Mouse (Mus musculus) midbrain, postnatal 0 days (tissue): ENCODE results near the gene Prss38. TPM values are rescaled to one million over a fixed set of nuclear protein-coding genes. Genes with fewer than 3 reads are reported as not detected.
"Not testable (repeated sequence)": the region's sequence is repeated elsewhere in the genome, so short reads cannot be mapped to it uniquely, and the experiment has no call there.

ENCODE experiments used
- ATAC-seq: fragments of 200-750 bp; cut with Nextera tagmentation; 2 replicates; pipeline ENCODE4 v1.8.0; 2017; ENCODE audit warnings: moderate number of reproducible peaks, mild to moderate bottlenecking, moderate TSS enrichment, moderate library complexity; ENCODE audit not compliant: low FRiP score
- DNase-seq: peaks from one replicate; pipeline ENCODE4 v3.0.0-alpha.2; 2015; ENCODE audit warnings: low spot score
- H3K27ac ChIP-seq: fragments of 300-500 bp; sonication (generic); 2 replicates; pipeline ENCODE4 v1.5.1; 2014; ENCODE audit warnings: low read depth, mild to moderate bottlenecking, low read length, mixed read lengths
- H3K27me3 ChIP-seq: fragments of 300-500 bp; sonication (generic); 2 replicates; pipeline ENCODE4 v1.6.1; 2014; ENCODE audit warnings: low read length, control low read depth, mixed read lengths; ENCODE audit not compliant: insufficient read depth
- H3K36me3 ChIP-seq: fragments of 300-500 bp; sonication (generic); 2 replicates; pipeline ENCODE4 v1.6.1; 2014; ENCODE audit warnings: low read length, control low read depth, mixed read lengths; ENCODE audit not compliant: insufficient read depth
- H3K4me1 ChIP-seq: fragments of 300-500 bp; sonication (generic); 2 replicates; pipeline ENCODE4 v1.6.1; 2014; ENCODE audit warnings: mild to moderate bottlenecking, control low read depth, antibody characterized with exemption, low read length, mixed read lengths; ENCODE audit not compliant: insufficient read depth
- H3K4me2 ChIP-seq: fragments of 300-500 bp; sonication (generic); 2 replicates; pipeline ENCODE4 v1.6.1; 2014; ENCODE audit warnings: low read depth, mild to moderate bottlenecking, low read length, mixed read lengths; ENCODE audit not compliant: poor library complexity, severe bottlenecking
- H3K4me3 ChIP-seq: fragments of 300-500 bp; sonication (generic); 2 replicates; pipeline ENCODE4 v1.5.1; 2014; ENCODE audit warnings: low read depth, mild to moderate bottlenecking, low read length, moderate library complexity
- H3K9ac ChIP-seq: fragments of 300-500 bp; sonication (generic); replicated peaks from 2 replicates; pipeline ENCODE4 v1.6.1; 2014; ENCODE audit warnings: mild to moderate bottlenecking, low read length, moderate library complexity, mixed read lengths; ENCODE audit not compliant: poor library complexity, severe bottlenecking
- H3K9me3 ChIP-seq: fragments of 300-500 bp; sonication (generic); 2 replicates; pipeline ENCODE4 v1.6.1; 2016; ENCODE audit warnings: low read length, control low read depth
- CTCF ChIP-seq: IDR thresholded peaks from 2 replicates; pipeline ENCODE4 v1.5.1; 2016; ENCODE audit warnings: antibody characterized with exemption, mild to moderate bottlenecking
- WGBS: fragments of 180-500 bp; shearing (Covaris S2); extraction: QIAGEN DNeasy Blood & Tissue Kit; methylation state at CpG from one replicate; pipeline ENCODE4 v1.1.7; 2014; 5-methylcytosine and 5-hydroxymethylcytosine counted together
- polyA plus RNA-seq: library from polyadenylated mRNA; unstranded; fragments of >200 nt; fragmentation: Nextera tagmentation; extraction: Ambion mirVana; gene quantifications from 2 replicates; pipeline ENCODE4 v1.2.1, GENCODE M21; 2015
- total RNA-seq: library from RNA; depleted of rRNA; stranded (reverse); fragments of >200 nt; gene quantifications from 2 replicates; pipeline ENCODE4 v1.2.3, GENCODE M21; 2014

Prss38 gene
- total and polyA plus RNA-seq, 2 experiments from 2014 or later: not detected

- no peak for TF ChIP-seq CTCF
- Histone ChIP-seq H3K27me3 (no peaks in the 10 kb centered on the region), H3K9me3 (no peaks in the 10 kb centered on the region), H3K9ac (no peak overlapping the region), H3K36me3 (no peaks in the 10 kb centered on the region), H3K4me1 (no peaks in the 10 kb centered on the region), H3K4me2 (no peak overlapping the region), H3K4me3 (no peak overlapping the region), H3K27ac (no peak overlapping the region)
- DNase-seq (no peak), ATAC-seq (no peak)
- WGBS: 61% methylated on average over 4 of the region's 4 CpGs
Measured at GRCm38 (mm10) chr11:59387471-59387870, 12.0 kb upstream of the Prss38 start.

DNA sequence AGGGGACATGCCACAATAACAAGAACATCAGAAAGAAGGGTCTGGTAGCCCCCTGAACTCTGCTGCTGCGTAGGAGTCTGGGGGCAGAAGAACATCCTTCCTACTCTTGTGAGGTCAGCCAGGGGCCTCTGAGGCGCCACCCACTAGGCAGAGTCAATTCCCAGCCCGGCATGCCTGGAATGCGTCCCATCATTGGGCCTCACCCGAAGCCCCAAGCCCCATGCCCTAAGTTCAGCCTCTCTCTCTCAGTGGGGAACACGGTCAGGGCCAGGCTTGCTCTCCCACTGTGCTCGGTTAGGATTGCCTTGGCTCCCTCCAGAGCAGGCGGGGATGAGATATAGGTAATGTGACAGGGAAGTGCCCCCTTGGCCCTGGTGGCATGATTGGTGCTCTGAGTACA lies 9.7 kb upstream of the Prss38 start:
- Histone ChIP-seq H3K4me1 (no peaks in the 10 kb centered on the region), H3K9me3 (no peaks in the 10 kb centered on the region), H3K9ac (no peak overlapping the region), H3K27me3 (no peaks in the 10 kb centered on the region), H3K36me3 (no peaks in the 10 kb centered on the region), H3K27ac (no peak overlapping the region), H3K4me2 (no peak overlapping the region), H3K4me3 (no peak overlapping the region)
- TF ChIP-seq CTCF: no peak
- DNase-seq (no peak), ATAC-seq (no peak)
- WGBS: 19% methylated on average over 8 of the region's 8 CpGs

DNA sequence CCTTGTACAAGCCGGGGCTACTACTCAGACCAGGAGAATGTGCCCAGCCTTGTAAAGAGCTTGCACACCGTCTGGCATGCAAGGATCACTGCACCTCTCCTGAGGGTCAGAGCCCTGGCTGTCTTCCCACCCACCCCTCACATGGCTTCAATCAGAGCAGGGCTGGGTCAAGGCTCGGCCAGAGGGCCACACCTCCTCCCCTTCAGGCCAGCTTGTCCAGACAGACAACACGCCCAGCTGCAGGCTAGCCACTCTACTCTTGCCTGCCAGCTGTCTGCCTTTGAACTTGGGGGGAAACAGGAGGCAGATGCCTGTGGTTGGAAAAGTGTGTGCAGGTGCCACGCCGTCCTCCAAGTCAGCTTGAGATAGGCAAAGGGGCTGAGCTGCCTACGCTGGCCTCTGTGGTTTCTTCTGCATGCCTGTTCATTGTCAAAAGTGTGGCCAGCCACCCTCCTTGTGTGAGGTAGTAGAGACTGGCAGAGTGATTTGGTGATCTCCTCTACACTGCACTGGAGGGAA lies 9.0 kb upstream of the Prss38 start:
- no peak for ATAC-seq
- WGBS: 60% methylated on average over 7 of the region's 7 CpGs

GRCm38 (mm10) chr11:59379547-59379946 lies 4.1 kb upstream of the Prss38 start:
- Histone ChIP-seq H3K4me3 (no peak overlapping the region), H3K27me3 (no peaks in the 10 kb centered on the region), H3K9me3 (no peaks in the 10 kb centered on the region), H3K4me1 (no peaks in the 10 kb centered on the region), H3K9ac (no peak overlapping the region), H3K27ac (no peak overlapping the region), H3K4me2 (no peak overlapping the region), H3K36me3 (no peaks in the 10 kb centered on the region)
- no peak for ATAC-seq
- no peak for DNase-seq
- TF ChIP-seq CTCF: no peak

More for the DNA sequence above, 9.0 kb upstream of the Prss38 start:
- no peak for DNase-seq
- TF ChIP-seq CTCF: no peak
- no peak overlapping the region for H3K4me3 ChIP-seq
- no peaks in the 10 kb centered on the region for H3K4me1 ChIP-seq
- no peak overlapping the region for H3K27ac ChIP-seq
- no peaks in the 10 kb centered on the region for H3K9me3 ChIP-seq
- H3K4me2 ChIP-seq: no peak overlapping the region
- H3K27me3 ChIP-seq: no peaks in the 10 kb centered on the region
- no peaks in the 10 kb centered on the region for H3K36me3 ChIP-seq
- H3K9ac ChIP-seq: no peak overlapping the region

DNA sequence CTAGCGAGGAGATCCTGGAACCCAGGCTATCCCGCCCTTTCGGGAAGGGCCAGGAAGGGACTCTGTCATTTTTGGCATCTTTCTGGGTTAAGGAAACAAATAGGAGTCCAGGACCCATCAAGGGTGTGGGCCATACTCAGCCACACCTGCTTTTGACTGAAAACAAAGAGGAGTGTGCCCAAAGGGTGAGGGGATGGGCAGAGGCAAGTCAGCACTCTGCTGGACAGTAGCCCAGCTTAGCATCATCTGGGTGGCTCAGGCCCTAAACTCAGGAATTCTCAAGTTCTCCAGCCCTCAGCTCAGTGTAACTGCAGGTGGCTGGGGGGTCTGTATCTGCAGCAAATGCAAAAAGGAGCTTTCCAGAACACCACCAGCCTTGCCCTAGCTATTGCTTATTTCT lies 2.5 kb upstream of the Prss38 start:
- no peak overlapping the region for H3K9ac ChIP-seq
- 86% methylated on average over 3 of the region's 3 CpGs for WGBS
- no peaks in the 10 kb centered on the region for H3K9me3 ChIP-seq
- H3K4me2 ChIP-seq: no peak overlapping the region
- H3K27ac ChIP-seq: no peak overlapping the region
- no peaks in the 10 kb centered on the region for H3K36me3 ChIP-seq
- H3K4me1 ChIP-seq: no peaks in the 10 kb centered on the region
- no peak for DNase-seq
- H3K27me3 ChIP-seq: no peaks in the 10 kb centered on the region
- no peak for ATAC-seq
- TF ChIP-seq CTCF: no peak
- H3K4me3 ChIP-seq: no peak overlapping the region

GRCm38 (mm10) chr11:59369848-59370247 lies 5.6 kb downstream of the Prss38 start:
- ATAC-seq: no peak
- no peak overlapping the region for H3K4me2 ChIP-seq
- 80% methylated on average over 11 of the region's 11 CpGs for WGBS
- H3K36me3 ChIP-seq: no peaks in the 10 kb centered on the region
- no peak overlapping the region for H3K27ac ChIP-seq
- no peaks in the 10 kb centered on the region for H3K27me3 ChIP-seq
- no peak for TF ChIP-seq CTCF
- no peak overlapping the region for H3K9ac ChIP-seq
- H3K9me3 ChIP-seq: no peaks in the 10 kb centered on the region
- no peak overlapping the region for H3K4me3 ChIP-seq
- H3K4me1 ChIP-seq: no peaks in the 10 kb centered on the region
- no peak for DNase-seq

DNA sequence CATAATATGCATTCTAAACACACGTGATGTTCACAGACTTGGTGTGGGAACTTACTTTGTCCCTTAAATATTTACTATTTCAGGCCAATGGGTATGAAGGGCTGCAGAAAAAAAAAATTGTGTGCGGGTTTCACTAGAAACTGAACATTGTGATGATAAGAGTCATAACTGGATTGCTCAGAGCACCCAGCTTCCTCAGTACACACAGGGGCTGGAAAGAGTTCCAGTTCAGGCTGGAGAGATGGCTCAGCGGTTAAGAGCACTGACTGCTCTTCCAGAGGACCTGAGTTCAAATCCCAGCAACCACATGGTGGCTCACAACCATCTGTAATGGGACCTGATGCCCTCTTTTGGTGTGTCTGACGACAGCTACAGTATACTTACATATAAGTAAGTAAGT lies 7.5 kb downstream of the Prss38 start:
- H3K36me3 ChIP-seq, DNase-seq, ATAC-seq, H3K9ac ChIP-seq, H3K9me3 ChIP-seq, H3K4me1 ChIP-seq, H3K27ac ChIP-seq, H3K27me3 ChIP-seq, H3K4me2 ChIP-seq, H3K4me3 ChIP-seq: not testable (repeated sequence)
- WGBS: 91% methylated on average over 4 of the region's 4 CpGs
